Mouse (Mus musculus) MEL (cell line): Measurements from ENCODE around the gene Haao.

Experiments
- CTCF ChIP-seq, 3 experiments: IDR thresholded peaks in 2 of 3; conservative IDR thresholded peaks in 1 of 3; 2 replicates each; pipeline ENCODE4 v1.5.1; 2011 to 2012; ENCODE audit warnings: low read length in 3 of 3, low read depth in 2 of 3, mild to moderate bottlenecking in 2 of 3, improper control_type of control experiment in 1 of 3, inconsistent platforms in 1 of 3, mixed read lengths in 1 of 3, moderate library complexity in 1 of 3; ENCODE audit not compliant: control insufficient read depth in 1 of 3, insufficient read depth in 1 of 3, poor library complexity in 1 of 3, severe bottlenecking in 1 of 3
- EP300 ChIP-seq, 2 experiments: IDR thresholded peaks; 2 replicates each; pipeline ENCODE4 v1.6.1; 2011; ENCODE audit warnings: improper control_type of control experiment in 2 of 2, low read length in 2 of 2, low read depth in 1 of 2, mild to moderate bottlenecking in 1 of 2
- GATA1 ChIP-seq: IDR thresholded peaks from 2 replicates; pipeline ENCODE4 v1.6.1; 2011; ENCODE audit warnings: low read depth, low read length, improper control_type of control experiment
- JUND ChIP-seq: IDR thresholded peaks from 2 replicates; pipeline ENCODE4 v1.6.1; 2011; ENCODE audit warnings: low read depth, mild to moderate bottlenecking, improper control_type of control experiment, low read length
- MEF2A ChIP-seq: IDR thresholded peaks from 2 replicates; pipeline ENCODE4 v1.6.1; 2014; ENCODE audit warnings: low read depth, mild to moderate bottlenecking, inconsistent platforms, low read length, improper control_type of control experiment; ENCODE audit not compliant: poor library complexity, insufficient replicate concordance, severe bottlenecking; ENCODE audit errors: extremely low read depth
- MYC ChIP-seq: IDR thresholded peaks from 2 replicates; pipeline ENCODE4 v1.6.1; 2011; ENCODE audit warnings: low read depth, mild to moderate bottlenecking, low read length, improper control_type of control experiment, moderate library complexity
- POLR2A ChIP-seq, 2 experiments: IDR thresholded peaks; 2 replicates each; pipeline ENCODE4 v1.6.1; 2011 to 2012; ENCODE audit warnings: low read length in 2 of 2, mild to moderate bottlenecking in 2 of 2, control low read depth in 1 of 2, improper control_type of control experiment in 1 of 2, low read depth in 1 of 2, moderate library complexity in 1 of 2; ENCODE audit not compliant: control insufficient read depth in 1 of 2, insufficient read depth in 1 of 2, poor library complexity in 1 of 2
- TCF12 ChIP-seq: IDR thresholded peaks from 2 replicates; pipeline ENCODE4 v1.6.1; 2014; ENCODE audit warnings: low read depth, mild to moderate bottlenecking, inconsistent platforms, low read length, improper control_type of control experiment, moderate library complexity
- USF1 ChIP-seq: IDR thresholded peaks from 2 replicates; pipeline ENCODE4 v1.6.1; 2014; ENCODE audit warnings: low read depth, mild to moderate bottlenecking, inconsistent platforms, low read length, improper control_type of control experiment, moderate library complexity
- ZMIZ1 ChIP-seq: IDR thresholded peaks from 2 replicates; pipeline ENCODE4 v1.6.1; 2012; ENCODE audit warnings: low read depth, mild to moderate bottlenecking, inconsistent platforms, low read length, improper control_type of control experiment, moderate library complexity

GRCm38 (mm10) chr17:83845538-83845937 is 2.2 kb downstream of the Haao start:
- no peak for TF ChIP-seq ZMIZ1
- TF ChIP-seq MEF2A = no peak
- TF ChIP-seq CTCF (IDR thresholded peaks at IDR 0.05 in 2 of 3, conservative IDR thresholded peaks at IDR 0.05 in 1 of 3; ENCODE audit: control insufficient read depth in 1 of 3, insufficient read depth in 1 of 3, low read depth in 2 of 3, low read length in 3 of 3, poor library complexity in 1 of 3, severe bottlenecking in 1 of 3) = no peak
- TF ChIP-seq EP300 (IDR thresholded peaks at IDR 0.05; ENCODE audit: low read depth in 1 of 2, low read length in 2 of 2) = no peak
- TF ChIP-seq POLR2A (IDR thresholded peaks at IDR 0.05; ENCODE audit: control insufficient read depth in 1 of 2, insufficient read depth in 1 of 2, low read depth in 1 of 2, low read length in 2 of 2, poor library complexity in 1 of 2) = no peak
- TF ChIP-seq MYC = no peak
- TF ChIP-seq TCF12 = no peak
- TF ChIP-seq JUND = no peak
- no peak for TF ChIP-seq GATA1
- TF ChIP-seq USF1 = no peak
